Mouse (Mus musculus) MEL-GATA-1-ER (cell line): Measurements from ENCODE around the gene Ube2j2.

ENCODE experiments used
- DNase-seq: peaks from one replicate; pipeline ENCODE4 v3.0.0-alpha.2; 2012; ENCODE audit warnings: low read depth; ENCODE audit errors: extremely low read depth

The Ube2j2 gene

GRCm38 (mm10) chr4:155963106-155963505 lies 19.5 kb downstream of the Ube2j2 start:
- DNase-seq, result no peak

GRCm38 (mm10) chr4:155964396-155964795 lies 20.8 kb downstream of the Ube2j2 start:
- no peak for DNase-seq

- DNase-seq, result no peak
Measured at GRCm38 (mm10) chr4:155969043-155969653, 25.5 kb downstream of the Ube2j2 start.

- no peak for DNase-seq
Measured at GRCm38 (mm10) chr4:155970286-155970685, 26.7 kb downstream of the Ube2j2 start.

- no peak for DNase-seq
Measured at GRCm38 (mm10) chr4:155972651-155973050, 29.0 kb downstream of the Ube2j2 start.

GRCm38 (mm10) chr4:155973239-155973638 lies 29.6 kb downstream of the Ube2j2 start:
- DNase-seq, result no peak

- no peak for DNase-seq
Measured at GRCm38 (mm10) chr4:155981436-155982082, 37.9 kb downstream of the Ube2j2 start.

- DNase-seq, result no peak
Measured at GRCm38 (mm10) chr4:155983788-155984187, 40.2 kb downstream of the Ube2j2 start.

- peak; percentile 37 for DNase-seq
Measured at GRCm38 (mm10) chr4:155991211-155991907, 47.7 kb downstream of the Ube2j2 start.

GRCm38 (mm10) chr4:155991908-155992230 lies 48.2 kb downstream of the Ube2j2 start:
- DNase-seq, result no peak

- peak; percentile 49 for DNase-seq
Measured at GRCm38 (mm10) chr4:155992241-155992905, 48.7 kb downstream of the Ube2j2 start, which contains the start of the genes B3galt6 and Sdf4. TSS of gene B3galt6 (minus strand) at chr4:155992649. TSS of gene Sdf4 (plus strand) at chr4:155992872.

- DNase-seq, result peak; percentile 80
Measured at GRCm38 (mm10) chr4:155992906-155993547, 49.4 kb downstream of the Ube2j2 start.

- DNase-seq, result peak; percentile 8
Measured at GRCm38 (mm10) chr4:155993606-155994005, 50.0 kb downstream of the Ube2j2 start.

- no peak for DNase-seq
Measured at GRCm38 (mm10) chr4:156004109-156004508, 60.5 kb downstream of the Ube2j2 start.

- no peak for DNase-seq
Measured at GRCm38 (mm10) chr4:156008369-156008768, 64.7 kb downstream of the Ube2j2 start.
